Mouse (Mus musculus) c-Kit-positive CD71-positive TER-119-positive erythroid progenitor cells, embryonic 14.5 days (primary cell): ENCODE measurements around the gene Cks2.

ENCODE experiments used
- DNase-seq: peaks from one replicate; pipeline ENCODE4 v3.0.0-alpha.2; 2013; ENCODE audit warnings: low spot score

Gene Cks2

GRCm38 (mm10) chr13:51679332-51679731 is 34.3 kb downstream of the Cks2 start:
- no peak for DNase-seq

- no peak for DNase-seq
Observed at GRCm38 (mm10) chr13:51681076-51681475, 36.0 kb downstream of the Cks2 start.

GRCm38 (mm10) chr13:51681634-51682033 is 36.6 kb downstream of the Cks2 start:
- no peak for DNase-seq

GRCm38 (mm10) chr13:51685290-51685966 is 40.4 kb downstream of the Cks2 start:
- no peak for DNase-seq

GRCm38 (mm10) chr13:51686966-51687365 is 41.9 kb downstream of the Cks2 start:
- DNase-seq: no peak

GRCm38 (mm10) chr13:51688688-51689087 is 43.7 kb downstream of the Cks2 start:
- no peak for DNase-seq

- no peak for DNase-seq
Observed at GRCm38 (mm10) chr13:51696481-51696880, 51.4 kb downstream of the Cks2 start.

- DNase-seq: no peak
Observed at GRCm38 (mm10) chr13:51697455-51697854, 52.4 kb downstream of the Cks2 start.

- DNase-seq: no peak
Observed at GRCm38 (mm10) chr13:51697897-51698296, 52.9 kb downstream of the Cks2 start.

- no peak for DNase-seq
Observed at GRCm38 (mm10) chr13:51698318-51698717, 53.3 kb downstream of the Cks2 start.
